Mouse (Mus musculus): Measurements from ENCODE around the gene Ldlrad1.

The Ldlrad1 gene

GRCm38 (mm10) chr4:107254414-107254813 is 45.4 kb downstream of the Ldlrad1 start:
- Histone ChIP-seq H3K36me3 (ENCODE audit: insufficient read depth, low read length) (no peaks in the 10 kb centered on the region), H3K27me3 (ENCODE audit: insufficient read depth, low read length) (no peaks in the 10 kb centered on the region), H3K9me3 (ENCODE audit: low read length) (no peaks in the 10 kb centered on the region), H3K4me1 (replicated peaks; ENCODE audit: low read depth, low read length) (peaks cover 22% of the 10 kb centered on the region), H3K4me3 (replicated peaks; ENCODE audit: low read length) (peak overlapping the region; percentile 87)
- no peak for TF ChIP-seq NANOG (IDR thresholded peaks at IDR 0.05; ENCODE audit: borderline replicate concordance, low read length)
- TF ChIP-seq POU5F1 (IDR thresholded peaks at IDR 0.05; ENCODE audit: borderline replicate concordance, low read length) = no peak
- no peak for TF ChIP-seq CTCF (conservative IDR thresholded peaks at IDR 0.05; ENCODE audit: low read length)

GRCm38 (mm10) chr4:107260001-107260400 is 51.0 kb downstream of the Ldlrad1 start:
- H3K4me1 ChIP-seq (replicated peaks; ENCODE audit: low read depth, low read length) = no peaks in the 10 kb centered on the region
- peaks cover under 1% of the 10 kb centered on the region; the same call in 1 of the 2 replicates for H3K9me3 ChIP-seq (ENCODE audit: low read length)
- H3K4me3 ChIP-seq (replicated peaks; ENCODE audit: low read length) = no peak overlapping the region
- H3K27me3 ChIP-seq (ENCODE audit: insufficient read depth, low read length) = no peaks in the 10 kb centered on the region
- H3K36me3 ChIP-seq (ENCODE audit: insufficient read depth, low read length) = no peaks in the 10 kb centered on the region
- TF ChIP-seq CTCF (conservative IDR thresholded peaks at IDR 0.05; ENCODE audit: low read length) = no peak
- no peak for TF ChIP-seq POU5F1 (IDR thresholded peaks at IDR 0.05; ENCODE audit: borderline replicate concordance, low read length)
- TF ChIP-seq NANOG (IDR thresholded peaks at IDR 0.05; ENCODE audit: borderline replicate concordance, low read length) = no peak

All from E14TG2a.4 (cell line).